Mouse (Mus musculus) left cerebral cortex, postnatal 25 days (tissue): ENCODE results near the gene Xpnpep2. TPM values are rescaled to one million over a fixed set of nuclear protein-coding genes. Genes with fewer than 3 reads are reported as not detected.

ENCODE experiments used
- DNase-seq, 2 experiments: peaks; one replicate each; pipeline ENCODE4 v3.0.0; 2022; ENCODE audit warnings: low spot score in 2 of 2, mixed read lengths in 1 of 2
- intact Hi-C: fragments of 180-260 bp; cut with DNase I; formaldehyde crosslinking; loops from one replicate; pipeline ENCODE4 v1.15.1; 2025
- total RNA-seq, 2 experiments: library from RNA; stranded (reverse); gene quantifications; 2 replicates each; pipeline ENCODE4 v1.2.3; 2021

Gene Xpnpep2
- under 1 TPM; 0.27 to 0.37 TPM for total RNA-seq

- intact Hi-C loops: no loop called here
- DNase-seq: no peak
Measured at GRCm38 (mm10) chrX:48108394-48109315, at the start of gene Xpnpep2. Xpnpep2 (plus strand) TSS chrX:48108725.

- intact Hi-C loops: no loop called here
- no peak for DNase-seq
Measured at GRCm38 (mm10) chrX:48062481-48062880, 46.0 kb upstream of the Xpnpep2 start.

- no peak for DNase-seq
- intact Hi-C loops: no loop called here
Measured at GRCm38 (mm10) chrX:48064166-48064853, 44.2 kb upstream of the Xpnpep2 start.

- intact Hi-C loops: no loop called here
- DNase-seq: no peak
Measured at GRCm38 (mm10) chrX:48066891-48067290, 41.6 kb upstream of the Xpnpep2 start.

GRCm38 (mm10) chrX:48071961-48072360, 36.6 kb upstream of the Xpnpep2 start:
- intact Hi-C loops: no loop called here
- DNase-seq: no peak

GRCm38 (mm10) chrX:48072401-48072800, 36.1 kb upstream of the Xpnpep2 start:
- DNase-seq: no peak
- intact Hi-C loops: no loop called here

- DNase-seq: peak in 1 of 2 experiments; percentile 18
- intact Hi-C loops: no loop called here
Measured at GRCm38 (mm10) chrX:48074691-48075090, 33.8 kb upstream of the Xpnpep2 start.

GRCm38 (mm10) chrX:48076806-48077425, 31.6 kb upstream of the Xpnpep2 start:
- peak in 1 of 2 experiments; percentile 56 for DNase-seq
- intact Hi-C loops: no loop called here

GRCm38 (mm10) chrX:48082364-48082763, 26.2 kb upstream of the Xpnpep2 start:
- intact Hi-C loops: no loop called here
- no peak for DNase-seq

GRCm38 (mm10) chrX:48092129-48092528, 16.4 kb upstream of the Xpnpep2 start:
- intact Hi-C loops: no loop called here

GRCm38 (mm10) chrX:48093555-48093954, 15.0 kb upstream of the Xpnpep2 start:
- intact Hi-C loops: no loop called here

More at GRCm38 (mm10) chrX:48092129-48092528, 16.4 kb upstream of the Xpnpep2 start:
- no peak for DNase-seq

GRCm38 (mm10) chrX:48094658-48095057, 13.9 kb upstream of the Xpnpep2 start:
- intact Hi-C loops: no loop called here
- no peak for DNase-seq

More at GRCm38 (mm10) chrX:48093555-48093954, 15.0 kb upstream of the Xpnpep2 start:
- DNase-seq: no peak

GRCm38 (mm10) chrX:48096580-48096979, 11.9 kb upstream of the Xpnpep2 start:
- intact Hi-C loops: no loop called here

GRCm38 (mm10) chrX:48098470-48099129, 9.9 kb upstream of the Xpnpep2 start:
- intact Hi-C loops: no loop called here
- DNase-seq: peak in 1 of 2 experiments; percentile 14

More at GRCm38 (mm10) chrX:48096580-48096979, 11.9 kb upstream of the Xpnpep2 start:
- no peak for DNase-seq

- intact Hi-C loops: loop anchor here (2.0 kb wide), 1 partner anchor 79 kb away; no protein-coding TSS in a partner anchor
- DNase-seq: no peak
Measured at GRCm38 (mm10) chrX:48099871-48100270, 8.7 kb upstream of the Xpnpep2 start.

GRCm38 (mm10) chrX:48103256-48103655, 5.3 kb upstream of the Xpnpep2 start:
- intact Hi-C loops: no loop called here
- no peak for DNase-seq

- DNase-seq: peak; percentile 6 to 76
- intact Hi-C loops: no loop called here
Measured at GRCm38 (mm10) chrX:48104736-48105441, 3.6 kb upstream of the Xpnpep2 start.

- no peak for DNase-seq
- intact Hi-C loops: no loop called here
Measured at GRCm38 (mm10) chrX:48106226-48106625, 2.3 kb upstream of the Xpnpep2 start.

- no peak for DNase-seq
- intact Hi-C loops: no loop called here
Measured at GRCm38 (mm10) chrX:48109316-48109655, 761 bp downstream of the Xpnpep2 start.
